Mouse (Mus musculus): ENCODE data around the gene Zdhhc22. TPM values are rescaled to one million over a fixed set of nuclear protein-coding genes. Genes with fewer than 3 reads are reported as not detected.

Zdhhc22 gene
- total and polyA plus RNA-seq, 3 experiments, result not detected

GRCm38 (mm10) chr12:86974387-86975288, 15.6 kb downstream of the Zdhhc22 start:
- intact Hi-C loops (cut with DNase I), result loop anchor here (1.0 to 5.0 kb wide), 3 partner anchors 28 to 205 kb away; partner anchors contain the start of gene Cipc
- WGBS, result 7% methylated on average over 39 of the region's 40 CpGs
- Histone ChIP-seq H3K4me3 (peak overlapping the region; percentile 50), H3K36me3 (ENCODE audit: control insufficient read depth, insufficient read depth, low read length) (no peaks in the 10 kb centered on the region), H3K4me1 (ENCODE audit: control insufficient read depth, insufficient read depth, low read length) (peaks cover 12% of the 10 kb centered on the region), H3K9ac (ENCODE audit: low read depth, low read length) (peak overlapping the region; percentile 74), H3K27me3 (ENCODE audit: control insufficient read depth, insufficient read depth, low read length) (no peaks in the 10 kb centered on the region), H3K27ac (peak overlapping the region; percentile 56), H3K79me2 (replicated peaks; ENCODE audit: control insufficient read depth, insufficient read depth, low read length) (no peaks in the 10 kb centered on the region)
- TF ChIP-seq CTCF (IDR thresholded peaks at IDR 0.05) (peak; percentile 96), POLR2A (IDR thresholded peaks at IDR 0.05; ENCODE audit: insufficient read depth, low read depth, low read length) (0 out of 2 replicates have a peak, but pooled peaks have one; percentile 30), EP300 (IDR thresholded peaks at IDR 0.05; ENCODE audit: insufficient read depth, low read depth, low read length) (no peak)
- peak; percentile 82 to 91 for DNase-seq

- no peaks in the 10 kb centered on the region for H3K36me3 ChIP-seq (ENCODE audit: control insufficient read depth, insufficient read depth, low read length)
- no peak overlapping the region for H3K4me3 ChIP-seq
- WGBS, result 34% methylated on average over 8 of the region's 8 CpGs
- H3K27ac ChIP-seq, result no peak overlapping the region
- no peaks in the 10 kb centered on the region for H3K79me2 ChIP-seq (replicated peaks; ENCODE audit: control insufficient read depth, insufficient read depth, low read length)
- intact Hi-C loops (cut with DNase I), result loop anchor here (1.0 to 2.0 kb wide), 2 partner anchors 27 to 204 kb away; partner anchors contain the start of gene Cipc
- no peak overlapping the region for H3K9ac ChIP-seq (ENCODE audit: low read depth, low read length)
- H3K27me3 ChIP-seq (ENCODE audit: control insufficient read depth, insufficient read depth, low read length), result no peaks in the 10 kb centered on the region
- peaks cover 15% of the 10 kb centered on the region for H3K4me1 ChIP-seq (ENCODE audit: control insufficient read depth, insufficient read depth, low read length)
- TF ChIP-seq POLR2A (IDR thresholded peaks at IDR 0.05; ENCODE audit: insufficient read depth, low read depth, low read length) (no peak), CTCF (IDR thresholded peaks at IDR 0.05) (no peak), EP300 (IDR thresholded peaks at IDR 0.05; ENCODE audit: insufficient read depth, low read depth, low read length) (no peak)
- no peak for DNase-seq
These were observed 16.5 kb downstream of the Zdhhc22 start for GRCm38 (mm10) chr12:86973706-86974105.

GRCm38 (mm10) chr12:86973216-86973615, 17.0 kb downstream of the Zdhhc22 start:
- Histone ChIP-seq H3K27me3 (ENCODE audit: control insufficient read depth, insufficient read depth, low read length) (no peaks in the 10 kb centered on the region), H3K4me3 (no peak overlapping the region), H3K36me3 (ENCODE audit: control insufficient read depth, insufficient read depth, low read length) (no peaks in the 10 kb centered on the region), H3K27ac (no peak overlapping the region), H3K79me2 (replicated peaks; ENCODE audit: control insufficient read depth, insufficient read depth, low read length) (no peaks in the 10 kb centered on the region), H3K9ac (ENCODE audit: low read depth, low read length) (0 out of 2 replicates have a peak overlapping the region, but pooled peaks have one; percentile 9), H3K4me1 (ENCODE audit: control insufficient read depth, insufficient read depth, low read length) (peaks cover 15% of the 10 kb centered on the region)
- TF ChIP-seq POLR2A (IDR thresholded peaks at IDR 0.05; ENCODE audit: insufficient read depth, low read depth, low read length) (no peak), EP300 (IDR thresholded peaks at IDR 0.05; ENCODE audit: insufficient read depth, low read depth, low read length) (no peak), CTCF (IDR thresholded peaks at IDR 0.05) (no peak)
- peak; percentile 53 to 56 for DNase-seq
- intact Hi-C loops (cut with DNase I), result no loop called here
- 10% methylated on average over 7 of the region's 7 CpGs for WGBS

- no peaks in the 10 kb centered on the region for H3K36me3 ChIP-seq (ENCODE audit: control insufficient read depth, insufficient read depth, low read length)
- H3K9ac ChIP-seq (ENCODE audit: low read depth, low read length), result no peak overlapping the region
- no peak overlapping the region for H3K27ac ChIP-seq
- H3K4me1 ChIP-seq (ENCODE audit: control insufficient read depth, insufficient read depth, low read length), result peaks cover 14% of the 10 kb centered on the region
- H3K79me2 ChIP-seq (replicated peaks; ENCODE audit: control insufficient read depth, insufficient read depth, low read length), result no peaks in the 10 kb centered on the region
- DNase-seq, result no peak
- intact Hi-C loops (cut with DNase I), result no loop called here
- no peak overlapping the region for H3K4me3 ChIP-seq
- no peaks in the 10 kb centered on the region for H3K27me3 ChIP-seq (ENCODE audit: control insufficient read depth, insufficient read depth, low read length)
- WGBS, result 89% methylated on average over 7 of the region's 7 CpGs
- TF ChIP-seq CTCF (IDR thresholded peaks at IDR 0.05) (no peak), EP300 (IDR thresholded peaks at IDR 0.05; ENCODE audit: insufficient read depth, low read depth, low read length) (no peak)
These were observed 19.1 kb downstream of the Zdhhc22 start for GRCm38 (mm10) chr12:86971089-86971488.

- TF ChIP-seq CTCF (IDR thresholded peaks at IDR 0.05) (no peak), POLR2A (IDR thresholded peaks at IDR 0.05; ENCODE audit: insufficient read depth, low read depth, low read length) (no peak), EP300 (IDR thresholded peaks at IDR 0.05; ENCODE audit: insufficient read depth, low read depth, low read length) (no peak)
- Histone ChIP-seq H3K27ac (no peak overlapping the region; the same call in 1 of the 2 replicates), H3K79me2 (replicated peaks; ENCODE audit: control insufficient read depth, insufficient read depth, low read length) (no peaks in the 10 kb centered on the region), H3K4me3 (no peak overlapping the region), H3K4me1 (ENCODE audit: control insufficient read depth, insufficient read depth, low read length) (peaks cover 10% of the 10 kb centered on the region), H3K9ac (ENCODE audit: low read depth, low read length) (no peak overlapping the region), H3K36me3 (ENCODE audit: control insufficient read depth, insufficient read depth, low read length) (no peaks in the 10 kb centered on the region), H3K27me3 (ENCODE audit: control insufficient read depth, insufficient read depth, low read length) (no peaks in the 10 kb centered on the region)
- intact Hi-C loops (cut with DNase I), result no loop called here
- no peak for DNase-seq
- 54% methylated on average over 3 of the region's 3 CpGs for WGBS
These were observed 21.0 kb downstream of the Zdhhc22 start for GRCm38 (mm10) chr12:86969220-86969601.
